Comparison of ENCODE assay signal across 9 mouse cellular contexts in genomic region chr9:65695646-65696045, GRCm38 (mm10). TPM values are rescaled to one million over a fixed set of nuclear protein-coding genes. Genes with fewer than 3 reads are reported as not detected.
DNase-seq lines count a peak whose midpoint lies in the region; ATAC-seq lines count a peak whose summit lies in the region.
"Had no signal": no experiment of that assay in that cellular context is flagged by ENCODE, and none has a peak within 500 bp of the region (broad histone marks: within the 10 kb centered on the region; RNA-seq: fewer than 3 reads in every experiment).

No protein-coding gene starts in this region.

- H3K9me3 ChIP-seq in embryonic facial prominence, embryonic 12.5 days: no peaks in the 10 kb centered on the region
- H3K9me3 ChIP-seq in embryonic facial prominence, embryonic 10.5 days: no peaks in the 10 kb centered on the region
- no peaks in the 10 kb centered on the region for H3K9me3 ChIP-seq in stomach, embryonic 16.5 days (replicated peaks; ENCODE audit: control insufficient read depth, low read length)

- 0 out of 2 replicates have a peak overlapping the region, but pooled peaks have one; percentile 0 for H3K27ac ChIP-seq in embryonic facial prominence, embryonic 12.5 days
- no peak overlapping the region for H3K27ac ChIP-seq in embryonic facial prominence, embryonic 10.5 days (replicated peaks)
- peak overlapping the region; percentile 48 for H3K27ac ChIP-seq in stomach, embryonic 16.5 days (ENCODE audit: low read length)

- WGBS in embryonic facial prominence, embryonic 12.5 days: 82% methylated on average over 3 of the region's 3 CpGs
- WGBS in embryonic facial prominence, embryonic 10.5 days: 88% methylated on average over 3 of the region's 3 CpGs
- 60% methylated on average over 3 of the region's 3 CpGs for WGBS in stomach, embryonic 16.5 days

- no peaks in the 10 kb centered on the region for H3K27me3 ChIP-seq in embryonic facial prominence, embryonic 12.5 days
- H3K27me3 ChIP-seq in embryonic facial prominence, embryonic 10.5 days (replicated peaks; ENCODE audit: low read depth, poor library complexity, severe bottlenecking): no peaks in the 10 kb centered on the region
- no peaks in the 10 kb centered on the region for H3K27me3 ChIP-seq in stomach, embryonic 16.5 days (ENCODE audit: control insufficient read depth, insufficient read depth, low read length)

- intact Hi-C loops in heart, postnatal 14 days (cut with DNase I): loop anchor here (2.0 to 10.0 kb wide), 3 partner anchors 133 to 309 kb away; no protein-coding TSS in a partner anchor
- intact Hi-C loops in left cerebral cortex, postnatal 25 days (cut with DNase I): loop anchor here (1.0 to 2.0 kb wide), 2 partner anchors 131 to 154 kb away; partner anchors contain the start of gene Zfp609

- no peak overlapping the region for H3K4me3 ChIP-seq in embryonic facial prominence, embryonic 12.5 days
- no peak overlapping the region for H3K4me3 ChIP-seq in embryonic facial prominence, embryonic 10.5 days
- no peak overlapping the region for H3K4me3 ChIP-seq in stomach, embryonic 16.5 days (replicated peaks; ENCODE audit: low read length)
- H3K4me3 ChIP-seq: myocyte had no signal

- no peak overlapping the region for H3K4me2 ChIP-seq in embryonic facial prominence, embryonic 12.5 days (replicated peaks)
- H3K4me2 ChIP-seq in stomach, embryonic 16.5 days (ENCODE audit: low read depth, low read length): no peak overlapping the region

- ATAC-seq in embryonic facial prominence, embryonic 12.5 days (ENCODE audit: insufficient number of reproducible peaks, insufficient read depth, low FRiP score, low TSS enrichment): no peak
- ATAC-seq in stomach, embryonic 16.5 days (ENCODE audit: insufficient read depth, low FRiP score): peak; percentile 19; the same call in 1 of the 2 replicates
- no peak for ATAC-seq in inflammation-experienced regulatory T-cells, adult 6 months

- peaks cover 87% of the 10 kb centered on the region for H3K36me3 ChIP-seq in embryonic facial prominence, embryonic 12.5 days
- peaks cover 98% of the 10 kb centered on the region for H3K36me3 ChIP-seq in embryonic facial prominence, embryonic 10.5 days (replicated peaks)
- H3K36me3 ChIP-seq in stomach, embryonic 16.5 days (ENCODE audit: control insufficient read depth, insufficient read depth, low read length): no peaks in the 10 kb centered on the region

- H3K4me1 ChIP-seq in embryonic facial prominence, embryonic 12.5 days: peaks cover 4% of the 10 kb centered on the region; the same call in 1 of the 2 replicates
- peaks cover 14% of the 10 kb centered on the region for H3K4me1 ChIP-seq in embryonic facial prominence, embryonic 10.5 days
- H3K4me1 ChIP-seq in stomach, embryonic 16.5 days (ENCODE audit: control insufficient read depth, insufficient read depth, low read length): no peaks in the 10 kb centered on the region

- DNase-seq in embryonic facial prominence, embryonic 10.5 days (ENCODE audit: low spot score): no peak
- peak; percentile 29 for DNase-seq in urinary bladder, postnatal 14 days (ENCODE audit: low spot score)
- no peak for DNase-seq in urinary bladder, postnatal 25 days (ENCODE audit: low spot score)
- peak; percentile 30 to 58 for DNase-seq in heart, postnatal 14 days
- peak; percentile 61 to 90 for DNase-seq in left cerebral cortex, postnatal 25 days (ENCODE audit: low spot score in 2 of 2)

- H3K9ac ChIP-seq in embryonic facial prominence, embryonic 12.5 days: no peak overlapping the region
- no peak overlapping the region for H3K9ac ChIP-seq in stomach, embryonic 16.5 days (ENCODE audit: low read length)

RNA-seq across cellular contexts. Expression of gene Oaz2, which starts 27.8 kb away (rescaled TPM):
- polyA plus RNA-seq in embryonic facial prominence, embryonic 12.5 days (2016; fragmentation: Nextera tagmentation; extraction: Ambion mirVana): 299 TPM in 2 replicates
- polyA plus RNA-seq in embryonic facial prominence, embryonic 10.5 days (2016; fragmentation: Nextera tagmentation; extraction: Ambion mirVana): 251 and 270 TPM in 2 replicates
- 100 to 1,000 TPM; 265 to 267 TPM for total RNA-seq in heart, postnatal 14 days (2021)
- 100 to 1,000 TPM; 231 to 250 TPM for total RNA-seq in left cerebral cortex, postnatal 25 days (2021)
- polyA plus RNA-seq in stomach, embryonic 16.5 days (2015; fragmentation: Nextera tagmentation; extraction: Ambion mirVana): 200 and 218 TPM in 2 replicates
- polyA plus RNA-seq in inflammation-experienced regulatory T-cells, adult 6 months (2017; shearing (Covaris generic)): 10 to 100 TPM; 26.3 to 30.5 (median 26.9) TPM

Comparison
In these comparisons a context has a peak if more than half of its experiments do, and no peak if none do; other contexts are left out.
1. DNase-seq: peak in urinary bladder, postnatal 14 days (single experiment), heart, postnatal 14 days (2 of 2) and left cerebral cortex, postnatal 25 days (2 of 2); none in embryonic facial prominence, embryonic 10.5 days (single experiment) and urinary bladder, postnatal 25 days (single experiment).